Mouse (Mus musculus): ENCODE data around the gene Bmp2k. TPM values are rescaled to one million over a fixed set of nuclear protein-coding genes. Genes with fewer than 3 reads are reported as not detected.

The Bmp2k gene
- total and polyA plus RNA-seq, 3 experiments: 7.9 to 9.1 (median 8.9) TPM

DNA sequence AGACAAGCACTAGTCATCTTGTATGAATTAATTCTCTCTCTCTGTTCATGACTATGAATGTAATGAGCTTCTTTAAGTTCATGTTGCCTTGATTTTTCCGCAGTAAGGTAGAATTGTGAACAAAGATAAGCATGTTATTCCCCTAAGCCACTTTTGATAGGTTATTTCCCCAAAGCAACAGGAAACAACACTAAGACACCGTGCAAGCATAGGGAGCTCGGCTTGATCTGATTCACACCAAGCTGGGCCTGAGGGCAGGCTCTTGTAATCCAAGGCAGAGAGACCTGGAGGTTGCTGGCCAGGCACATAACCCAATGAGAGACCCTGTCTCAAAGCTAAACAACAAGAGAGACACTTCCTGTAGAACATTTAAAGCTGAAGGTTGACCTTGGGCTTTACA, 21.3 kb upstream of the Bmp2k start:
- peaks cover 4 to 23% of the 10 kb centered on the region in 2 experiments; a peak in 3 of 4 replicates for H3K4me1 ChIP-seq (ENCODE audit: control insufficient read depth in 1 of 2, insufficient read depth in 2 of 2)
- no peak overlapping the region for H3K4me2 ChIP-seq (ENCODE audit: insufficient read depth, low read depth, poor library complexity, severe bottlenecking)
- dilution Hi-C loops (cut with MboI; ENCODE audit: extremely low pct_ligation_motif_present, extremely low pct_unique_long_range_greater_than_20kb, low sequenced_read_pairs) (no loop called here), in situ Hi-C loops (cut with MboI; ENCODE audit: low pct_ligation_motif_present, low pct_unique_long_range_greater_than_20kb, low sequenced_read_pairs) (no loop called here)
- H3K27me3 ChIP-seq (replicated peaks): no peaks in the 10 kb centered on the region
- H3K9me3 ChIP-seq (replicated peaks; ENCODE audit: low read length): peaks cover 9% of the 10 kb centered on the region
- no peaks in the 10 kb centered on the region for H3K36me3 ChIP-seq (replicated peaks in 1 of 2; ENCODE audit: control insufficient read depth in 1 of 2, insufficient read depth in 1 of 2, low read length in 1 of 2)
- no peak overlapping the region for H3K4me3 ChIP-seq (replicated peaks in 1 of 3; ENCODE audit: low read depth in 2 of 3, low read length in 2 of 3, poor library complexity in 1 of 3)
- DNase-seq (ENCODE audit: extremely low read depth): no peak
- H3K79me2 ChIP-seq (replicated peaks; ENCODE audit: control insufficient read depth, extremely low read depth, insufficient read depth, poor library complexity, severe bottlenecking): no peaks in the 10 kb centered on the region; the same call in 1 of the 2 replicates
- no peak overlapping the region for H3K27ac ChIP-seq (ENCODE audit: insufficient read depth, low read depth)
- TF ChIP-seq TCF12 (IDR thresholded peaks at IDR 0.05; ENCODE audit: low read depth, low read length): no peak
- TF ChIP-seq MAZ (IDR thresholded peaks at IDR 0.05; ENCODE audit: low read depth, low read length): no peak
- no peak for TF ChIP-seq CTCF (conservative IDR thresholded peaks at IDR 0.05 in 1 of 2, IDR thresholded peaks at IDR 0.05 in 1 of 2; ENCODE audit: low read depth in 2 of 2, low read length in 2 of 2)
- no peak for TF ChIP-seq JUND (conservative IDR thresholded peaks at IDR 0.05; ENCODE audit: low read depth, low read length)
- TF ChIP-seq POLR2AphosphoS2 (IDR thresholded peaks at IDR 0.05; ENCODE audit: low read depth, low read length): no peak
- TF ChIP-seq ELF1 (IDR thresholded peaks at IDR 0.05; ENCODE audit: low read depth, low read length): no peak
- TF ChIP-seq HCFC1 (IDR thresholded peaks at IDR 0.05; ENCODE audit: low read depth, low read length): no peak
- no peak for TF ChIP-seq MXI1 (IDR thresholded peaks at IDR 0.05; ENCODE audit: low read depth, low read length)
- TF ChIP-seq JUN (IDR thresholded peaks at IDR 0.05; ENCODE audit: insufficient read depth, low read depth, low read length): no peak
- TF ChIP-seq PAX5 (IDR thresholded peaks at IDR 0.05; ENCODE audit: low read length): no peak
- TF ChIP-seq NRF1 (IDR thresholded peaks at IDR 0.05; ENCODE audit: low read depth, low read length): no peak
- TF ChIP-seq USF1 (IDR thresholded peaks at IDR 0.05; ENCODE audit: low read depth, low read length): no peak
- no peak for TF ChIP-seq USF2 (conservative IDR thresholded peaks at IDR 0.05; ENCODE audit: low read depth, low read length)
- TF ChIP-seq UBTF (IDR thresholded peaks at IDR 0.05; ENCODE audit: low read depth, low read length): no peak
- TF ChIP-seq POLR2A (IDR thresholded peaks at IDR 0.05; ENCODE audit: low read depth, low read length): no peak
- no peak for TF ChIP-seq MAFK (IDR thresholded peaks at IDR 0.05; ENCODE audit: insufficient replicate concordance, low read length)
- no peak for TF ChIP-seq EP300 (IDR thresholded peaks at IDR 0.05; ENCODE audit: low read length)
- no peak for TF ChIP-seq RAD21 (IDR thresholded peaks at IDR 0.05; ENCODE audit: low read depth, low read length)
- no peak for TF ChIP-seq ZKSCAN1 (IDR thresholded peaks at IDR 0.05; ENCODE audit: borderline replicate concordance, low read depth, low read length)
- H3K9ac ChIP-seq (ENCODE audit: insufficient read depth, low read depth): no peak overlapping the region

DNA sequence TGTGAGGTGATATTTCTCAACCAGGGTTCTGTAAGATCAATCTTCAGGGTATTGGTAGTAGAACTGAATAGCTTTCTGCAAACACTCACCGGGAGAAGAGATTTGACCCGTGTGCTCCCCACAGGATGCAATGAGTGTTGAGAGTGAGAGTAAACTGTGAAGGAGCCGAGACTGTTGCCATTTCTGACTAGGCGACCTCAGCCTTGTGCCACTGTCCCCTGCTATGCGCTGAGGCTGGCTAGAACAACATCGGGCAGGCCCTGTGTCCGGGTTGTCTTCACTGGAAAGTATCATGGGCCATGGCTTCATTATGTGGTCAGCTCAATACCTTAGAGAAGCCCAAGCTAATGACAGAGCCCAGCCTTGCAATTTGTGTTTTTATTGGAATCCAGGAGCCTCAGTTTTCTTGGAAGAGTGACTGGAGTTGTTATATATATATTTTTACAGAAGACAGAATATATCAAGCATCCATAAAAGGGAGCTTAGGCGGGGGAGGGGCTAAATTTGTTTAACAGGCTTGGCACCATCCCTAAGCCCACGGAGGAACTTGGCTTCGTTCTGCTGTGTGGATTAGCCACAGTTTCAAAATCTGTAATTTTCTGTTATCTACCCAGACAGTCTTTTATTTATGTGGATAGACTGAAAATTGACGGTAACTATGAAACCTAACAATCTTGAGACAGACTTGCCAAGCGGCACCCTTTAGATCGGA, 18.0 kb upstream of the Bmp2k start:
- Histone ChIP-seq H3K27me3 (replicated peaks) (no peaks in the 10 kb centered on the region), H3K4me1 (ENCODE audit: control insufficient read depth in 1 of 2, insufficient read depth in 2 of 2) (peaks cover 5 to 41% of the 10 kb centered on the region in 2 experiments), H3K9ac (ENCODE audit: insufficient read depth, low read depth) (peak overlapping the region; percentile 45), H3K4me3 (replicated peaks in 1 of 3; ENCODE audit: low read depth in 2 of 3, low read length in 2 of 3, poor library complexity in 1 of 3) (peak overlapping the region; percentile 18 to 33 (median 29)), H3K36me3 (replicated peaks in 1 of 2; ENCODE audit: control insufficient read depth in 1 of 2, insufficient read depth in 1 of 2, low read length in 1 of 2) (no peaks in the 10 kb centered on the region), H3K4me2 (ENCODE audit: insufficient read depth, low read depth, poor library complexity, severe bottlenecking) (peak overlapping the region; percentile 63), H3K9me3 (replicated peaks; ENCODE audit: low read length) (peaks cover 9% of the 10 kb centered on the region), H3K79me2 (replicated peaks; ENCODE audit: control insufficient read depth, extremely low read depth, insufficient read depth, poor library complexity, severe bottlenecking) (no peaks in the 10 kb centered on the region; the same call in 1 of the 2 replicates), H3K27ac (ENCODE audit: insufficient read depth, low read depth) (peak overlapping the region; percentile 99)
- dilution Hi-C loops (cut with MboI; ENCODE audit: extremely low pct_ligation_motif_present, extremely low pct_unique_long_range_greater_than_20kb, low sequenced_read_pairs): no loop called here
- in situ Hi-C loops (cut with MboI; ENCODE audit: low pct_ligation_motif_present, low pct_unique_long_range_greater_than_20kb, low sequenced_read_pairs): loop anchor here (10.0 kb wide), 1 partner anchor 55 kb away; no protein-coding TSS in a partner anchor
- DNase-seq (ENCODE audit: extremely low read depth): peak; percentile 42
- TF ChIP-seq ZNF384 (IDR thresholded peaks at IDR 0.05; ENCODE audit: low read depth, low read length): no peak
- 0 out of 2 replicates have a peak, but pooled peaks have one; percentile 32 for TF ChIP-seq ELF1 (IDR thresholded peaks at IDR 0.05; ENCODE audit: low read depth, low read length)
- no peak for TF ChIP-seq ZMIZ1 (IDR thresholded peaks at IDR 0.05; ENCODE audit: low read depth, low read length)
- 0 out of 2 replicates have a peak, but pooled peaks have one; percentile 32 for TF ChIP-seq TBP (conservative IDR thresholded peaks at IDR 0.05; ENCODE audit: low read depth, low read length)
- no peak for TF ChIP-seq CTCF (conservative IDR thresholded peaks at IDR 0.05 in 1 of 2, IDR thresholded peaks at IDR 0.05 in 1 of 2; ENCODE audit: low read depth in 2 of 2, low read length in 2 of 2)
- no peak for TF ChIP-seq PAX5 (IDR thresholded peaks at IDR 0.05; ENCODE audit: low read length)
- TF ChIP-seq SMC3 (IDR thresholded peaks at IDR 0.05; ENCODE audit: low read depth, low read length): 0 out of 2 replicates have a peak, but pooled peaks have one; percentile 20
- TF ChIP-seq E2F4 (IDR thresholded peaks at IDR 0.05; ENCODE audit: insufficient replicate concordance, low read depth, low read length): no peak
- TF ChIP-seq EP300 (IDR thresholded peaks at IDR 0.05; ENCODE audit: low read length): no peak
- 0 out of 2 replicates have a peak, but pooled peaks have one; percentile 22 for TF ChIP-seq UBTF (IDR thresholded peaks at IDR 0.05; ENCODE audit: low read depth, low read length)
- TF ChIP-seq KAT2A (IDR thresholded peaks at IDR 0.05; ENCODE audit: insufficient replicate concordance, low read length): no peak
- no peak for TF ChIP-seq CHD2 (IDR thresholded peaks at IDR 0.05; ENCODE audit: low read length)
- no peak for TF ChIP-seq SIN3A (IDR thresholded peaks at IDR 0.05; ENCODE audit: low read length)
- no peak for TF ChIP-seq MAZ (IDR thresholded peaks at IDR 0.05; ENCODE audit: low read depth, low read length)
- TF ChIP-seq JUND (conservative IDR thresholded peaks at IDR 0.05; ENCODE audit: low read depth, low read length): no peak
- TF ChIP-seq ZKSCAN1 (IDR thresholded peaks at IDR 0.05; ENCODE audit: borderline replicate concordance, low read depth, low read length): no peak
- TF ChIP-seq IRF4 (IDR thresholded peaks at IDR 0.05; ENCODE audit: low read depth, low read length): peak; percentile 44; the same call in 1 of the 2 replicates
- peak; percentile 44; the same call in 1 of the 2 replicates for TF ChIP-seq POLR2A (IDR thresholded peaks at IDR 0.05; ENCODE audit: low read depth, low read length)
- TF ChIP-seq MAFK (IDR thresholded peaks at IDR 0.05; ENCODE audit: insufficient replicate concordance, low read length): no peak
- TF ChIP-seq NRF1 (IDR thresholded peaks at IDR 0.05; ENCODE audit: low read depth, low read length): no peak
- peak; percentile 36; the same call in 1 of the 2 replicates for TF ChIP-seq TCF12 (IDR thresholded peaks at IDR 0.05; ENCODE audit: low read depth, low read length)

All from CH12.LX (cell line).